Mouse (Mus musculus): ENCODE results near the gene Btbd7.

- TF ChIP-seq GATA1 (IDR thresholded peaks at IDR 0.05; ENCODE audit: low read length): no peak
- TF ChIP-seq TAL1 (IDR thresholded peaks at IDR 0.05; ENCODE audit: low read length): no peak
Observed at GRCm38 (mm10) chr12:102832746-102833300, 45.4 kb downstream of the Btbd7 start.

Measured in erythroblast, embryonic 14.5 days (primary cell).